Mouse (Mus musculus): ENCODE results near the gene Gnas.

GRCm38 (mm10) chr2:174291029-174291661 lies 7.0 kb downstream of the Gnas start:
- TF ChIP-seq CTCF (IDR thresholded peaks at IDR 0.05; ENCODE audit: low read depth, low read length), result no peak
- TF ChIP-seq POLR2A (IDR thresholded peaks at IDR 0.05; ENCODE audit: extremely low read depth, insufficient read depth, low read length), result no peak
